Mouse (Mus musculus) natural killer cell, adult 2 months (primary cell): ENCODE results near the gene E130311K13Rik.

Experiments
- DNase-seq, 2 experiments: peaks; one replicate each; pipeline ENCODE4 v3.0.0; 2022; ENCODE audit warnings: low spot score in 2 of 2

Gene E130311K13Rik

GRCm38 (mm10) chr3:63895786-63896185 lies 33.5 kb downstream of the E130311K13Rik start:
- DNase-seq: no peak

GRCm38 (mm10) chr3:63893677-63894076 lies 35.6 kb downstream of the E130311K13Rik start:
- no peak for DNase-seq

- DNase-seq: no peak
Measured at GRCm38 (mm10) chr3:63892154-63892553, 37.1 kb downstream of the E130311K13Rik start.

- no peak for DNase-seq
Measured at GRCm38 (mm10) chr3:63881065-63881464, 48.2 kb downstream of the E130311K13Rik start.

- DNase-seq: no peak
Measured at GRCm38 (mm10) chr3:63878995-63879666, 50.1 kb downstream of the E130311K13Rik start.

- DNase-seq: no peak
Measured at GRCm38 (mm10) chr3:63872818-63873217, 56.5 kb downstream of the E130311K13Rik start.

GRCm38 (mm10) chr3:63871249-63871648 lies 58.0 kb downstream of the E130311K13Rik start:
- no peak for DNase-seq

- no peak for DNase-seq
Measured at GRCm38 (mm10) chr3:63868285-63868684, 61.0 kb downstream of the E130311K13Rik start.

- no peak for DNase-seq
Measured at GRCm38 (mm10) chr3:63865069-63865468, 64.2 kb downstream of the E130311K13Rik start.
